Mouse (Mus musculus) liver, embryonic 14.5 days (tissue): ENCODE measurements around the gene Zfp865.

Source experiments
- CTCF ChIP-seq: IDR thresholded peaks from 2 replicates; pipeline ENCODE4 v1.5.1; 2016; ENCODE audit warnings: antibody characterized with exemption, low read depth, control low read depth
- EP300 ChIP-seq: IDR thresholded peaks from 2 replicates; pipeline ENCODE4 v1.6.1; 2016; ENCODE audit warnings: antibody characterized with exemption, low read depth

DNA sequence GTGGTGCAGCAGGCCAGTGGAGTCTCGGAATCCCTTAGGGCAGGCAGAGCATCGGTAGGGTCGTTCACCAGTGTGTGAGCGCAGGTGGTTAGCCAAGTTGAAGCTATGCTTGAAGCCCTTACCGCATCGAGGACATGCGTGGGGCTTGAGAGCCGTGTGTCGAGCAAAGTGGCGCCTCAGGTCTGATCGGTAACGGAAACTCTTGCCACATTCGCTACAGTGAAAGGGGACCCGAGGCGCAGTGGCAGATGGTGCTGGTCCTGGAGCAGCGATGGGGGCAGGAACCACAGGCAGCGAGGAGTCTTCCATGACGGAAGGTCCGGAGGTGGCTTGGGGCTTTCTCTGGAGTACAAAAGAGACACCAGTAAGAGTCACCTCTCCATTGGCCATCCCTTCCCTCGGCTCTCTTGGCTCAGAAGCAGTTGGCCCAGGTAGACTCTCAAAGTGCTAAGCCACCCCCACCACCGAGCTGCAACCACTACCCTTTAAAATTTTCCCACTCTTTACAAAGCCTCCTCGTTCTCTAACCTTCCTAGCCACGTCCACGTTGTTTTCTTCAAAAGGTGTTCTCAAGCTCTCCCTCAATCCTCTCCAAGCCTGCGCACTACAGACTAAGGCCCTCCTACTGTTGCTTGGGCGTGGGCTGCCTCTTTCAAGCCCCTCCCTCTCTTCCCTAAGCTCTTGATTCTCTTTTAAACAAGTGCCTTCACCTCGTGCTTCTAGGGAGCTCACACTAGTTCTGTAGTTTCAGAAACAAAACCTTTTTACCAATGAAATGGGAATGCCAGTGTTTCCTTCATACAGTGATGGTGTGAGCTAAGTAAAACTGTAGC is 7.3 kb upstream of the Zfp865 start:
- TF ChIP-seq CTCF (no peak), EP300 (no peak)
